Mouse (Mus musculus) hindbrain, embryonic 10.5 days (tissue): ENCODE results near the gene Lama1. TPM values are rescaled to one million over a fixed set of nuclear protein-coding genes. Genes with fewer than 3 reads are reported as not detected.
A peak's percentile ranks its signal among the peaks of the same experiment; 100 is the strongest.

ENCODE experiments used
- DNase-seq: peaks from one replicate; pipeline ENCODE4 v3.0.0-alpha.2; 2017; ENCODE audit warnings: low spot score
- H3K27ac ChIP-seq: fragments of 300-500 bp; sonication (generic); 2 replicates; pipeline ENCODE4 v1.5.1; 2016; ENCODE audit warnings: mild to moderate bottlenecking, moderate library complexity
- H3K27me3 ChIP-seq: fragments of 300-500 bp; sonication (generic); 2 replicates; pipeline ENCODE4 v1.6.1; 2016; ENCODE audit warnings: mild to moderate bottlenecking; ENCODE audit not compliant: poor library complexity, insufficient read depth, severe bottlenecking
- H3K36me3 ChIP-seq: fragments of 300-500 bp; sonication (generic); 2 replicates; pipeline ENCODE4 v1.6.1; 2016; ENCODE audit warnings: mild to moderate bottlenecking, moderate library complexity
- H3K4me1 ChIP-seq: fragments of 300-500 bp; sonication (generic); replicated peaks from 2 replicates; pipeline ENCODE4 v1.6.1; 2016; ENCODE audit warnings: mild to moderate bottlenecking
- H3K4me3 ChIP-seq: fragments of 300-500 bp; sonication (generic); 2 replicates; pipeline ENCODE4 v1.5.1; 2016; ENCODE audit warnings: mild to moderate bottlenecking, moderate library complexity
- H3K9me3 ChIP-seq: fragments of 300-500 bp; sonication (generic); 2 replicates; pipeline ENCODE4 v1.6.1; 2016; ENCODE audit warnings: mild to moderate bottlenecking, moderate library complexity
- WGBS: fragments of 180-500 bp; shearing (Covaris S2); methylation state at CpG from one replicate; pipeline ENCODE4 v1.1.7; 2016; 5-methylcytosine and 5-hydroxymethylcytosine counted together
- polyA plus RNA-seq: library from polyadenylated mRNA; unstranded; fragments of >200 nt; fragmentation: Nextera tagmentation; extraction: Ambion mirVana; gene quantifications from 2 replicates; pipeline ENCODE4 v1.2.1, GENCODE M21; 2016

Lama1 gene
- polyA plus RNA-seq, 1 experiment from 2014 or later: 19.1 TPM

- no peak overlapping the region for H3K27ac ChIP-seq
- peaks cover 33% of the 10 kb centered on the region for H3K36me3 ChIP-seq
- 0 out of 2 replicates have a peak, but pooled peaks cover 8% of the 10 kb centered on the region for H3K4me1 ChIP-seq
- 91% methylated on average over 3 of the region's 3 CpGs for WGBS
- H3K9me3 ChIP-seq: 0 out of 2 replicates have a peak, but pooled peaks cover 6% of the 10 kb centered on the region
- no peaks in the 10 kb centered on the region for H3K27me3 ChIP-seq
- no peak overlapping the region for H3K4me3 ChIP-seq
- no peak for DNase-seq
Measured at GRCm38 (mm10) chr17:67864912-67865311, 167.9 kb downstream of the Lama1 start.

DNA sequence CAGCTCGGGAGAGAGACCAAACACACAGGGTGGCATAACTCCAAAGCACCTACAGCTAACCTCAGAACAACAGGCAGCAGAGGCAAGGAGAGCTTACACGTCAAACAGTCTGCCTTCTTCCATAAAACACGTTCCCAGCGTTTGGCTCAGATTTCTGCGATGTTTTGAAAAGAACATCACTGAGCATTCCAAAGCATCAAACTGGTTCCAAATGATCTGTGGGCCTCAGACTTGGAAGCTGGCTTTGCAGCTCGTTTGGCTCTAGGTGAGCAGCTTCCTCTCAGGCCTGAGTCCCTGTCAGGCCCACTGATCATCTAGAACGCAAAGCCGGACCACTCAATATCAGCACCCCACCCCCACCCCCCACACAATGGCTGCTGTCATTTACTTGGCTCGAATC, 169.0 kb downstream of the Lama1 start:
- no peak overlapping the region for H3K27ac ChIP-seq
- H3K4me3 ChIP-seq: no peak overlapping the region
- DNase-seq: peak; percentile 13
- 65% methylated on average over 9 of the region's 9 CpGs for WGBS
- no peaks in the 10 kb centered on the region for H3K27me3 ChIP-seq
- H3K4me1 ChIP-seq: 0 out of 2 replicates have a peak, but pooled peaks cover 8% of the 10 kb centered on the region
- 0 out of 2 replicates have a peak, but pooled peaks cover 6% of the 10 kb centered on the region for H3K9me3 ChIP-seq
- peaks cover 28% of the 10 kb centered on the region for H3K36me3 ChIP-seq

DNA sequence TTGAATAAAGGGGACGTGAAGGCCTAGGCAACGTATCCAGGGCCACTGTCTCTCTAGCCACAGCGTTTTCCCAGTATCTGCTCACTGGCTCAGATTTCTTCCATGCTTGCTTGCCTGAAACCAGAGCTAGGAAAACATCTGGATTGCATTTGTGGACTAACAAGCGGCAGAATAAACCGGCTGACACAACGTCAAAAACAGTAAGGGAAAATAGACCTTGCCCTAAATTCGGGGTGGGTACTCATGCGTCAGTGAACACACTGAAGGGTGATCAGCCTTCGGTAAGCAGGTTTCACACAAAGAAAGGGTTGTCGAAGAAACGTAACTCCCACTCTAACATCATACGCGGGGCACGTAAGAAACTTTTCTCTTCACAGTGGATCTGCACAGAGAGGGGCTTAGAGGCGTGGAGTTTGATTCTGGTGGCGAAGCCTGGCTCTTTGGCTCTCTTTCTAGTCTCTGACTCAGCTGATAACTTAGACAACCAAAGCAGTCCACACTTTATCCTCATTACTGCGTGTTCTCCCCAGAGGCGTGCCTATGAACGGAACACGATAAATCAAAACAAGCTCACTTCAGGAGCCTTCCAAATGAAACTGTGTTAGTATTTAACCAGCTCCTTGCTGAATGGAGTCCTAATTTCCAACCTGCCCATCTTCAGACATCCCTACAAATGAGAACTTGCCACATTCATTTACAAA, 169.6 kb downstream of the Lama1 start:
- peaks cover 33% of the 10 kb centered on the region for H3K36me3 ChIP-seq
- 0 out of 2 replicates have a peak, but pooled peaks cover 8% of the 10 kb centered on the region for H3K4me1 ChIP-seq
- 0 out of 2 replicates have a peak, but pooled peaks cover 6% of the 10 kb centered on the region for H3K9me3 ChIP-seq
- no peaks in the 10 kb centered on the region for H3K27me3 ChIP-seq
- H3K4me3 ChIP-seq: no peak overlapping the region
- 68% methylated on average over 20 of the region's 20 CpGs for WGBS
- peak overlapping the region; percentile 40; the same call in 1 of the 2 replicates for H3K27ac ChIP-seq
- peak; percentile 18 for DNase-seq

DNA sequence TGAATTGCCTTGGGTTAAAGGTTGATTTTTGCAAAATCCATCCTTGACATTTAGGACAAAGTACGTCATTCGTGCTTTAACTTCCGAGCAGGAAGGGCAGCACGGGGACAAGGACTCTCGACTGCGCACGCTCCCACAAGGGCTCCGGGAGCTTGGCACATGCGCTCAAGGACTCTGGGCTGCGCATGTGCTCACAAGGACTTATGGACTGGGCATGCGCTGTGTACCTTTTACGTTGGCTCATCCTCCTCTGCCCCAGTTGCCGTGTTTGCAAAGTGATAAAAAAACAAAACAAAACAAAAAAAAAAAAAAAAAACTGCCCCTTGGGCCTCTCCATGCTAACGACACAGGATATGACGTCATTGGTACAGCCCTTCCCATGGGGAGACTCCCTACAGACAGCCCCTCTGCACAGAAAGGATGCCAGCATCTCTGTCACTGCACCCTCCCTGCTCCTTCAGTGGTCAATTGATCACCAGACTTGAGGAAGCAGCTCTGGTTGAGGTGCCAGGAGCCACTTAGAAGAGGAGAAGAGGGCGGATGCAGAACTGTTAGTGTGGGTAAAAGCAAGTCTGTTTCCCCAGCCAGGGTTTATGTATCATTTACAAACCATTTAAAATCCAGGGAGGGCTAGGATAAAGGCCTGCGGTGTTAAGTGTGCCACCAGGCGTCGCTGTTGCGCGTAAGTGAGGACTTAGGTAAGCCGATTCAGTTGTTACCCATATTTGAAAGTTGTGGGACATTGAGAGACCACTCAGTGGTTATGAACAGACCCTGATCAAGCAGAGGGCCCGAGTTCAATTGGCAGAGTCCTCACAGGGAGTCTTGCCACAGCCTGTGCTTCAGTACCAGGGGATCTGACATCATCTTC, 172.9 kb downstream of the Lama1 start:
- no peaks in the 10 kb centered on the region for H3K27me3 ChIP-seq
- H3K4me1 ChIP-seq: 0 out of 2 replicates have a peak, but pooled peaks cover 8% of the 10 kb centered on the region
- 72% methylated on average over 23 of the region's 23 CpGs for WGBS
- H3K9me3 ChIP-seq: 0 out of 2 replicates have a peak, but pooled peaks cover 6% of the 10 kb centered on the region
- H3K27ac ChIP-seq: no peak overlapping the region
- H3K4me3 ChIP-seq: no peak overlapping the region
- peaks cover 49% of the 10 kb centered on the region for H3K36me3 ChIP-seq
- peak; percentile 60 for DNase-seq

Other genes starting within 250 kb of the Lama1 start
- gene Lrrc30, start 64.5 kb upstream of the Lama1 start, polyA plus RNA-seq: not detected in 2 replicates